Mouse (Mus musculus) forebrain, embryonic 16.5 days (tissue): ENCODE results near the gene Rnf217. TPM values are rescaled to one million over a fixed set of nuclear protein-coding genes. Genes with fewer than 3 reads are reported as not detected.

Source experiments
- ATAC-seq: fragments of 200-750 bp; cut with Nextera tagmentation; 2 replicates; pipeline ENCODE4 v1.8.0; 2017; ENCODE audit warnings: mild to moderate bottlenecking, moderate library complexity
- H3K27ac ChIP-seq: fragments of 300-500 bp; sonication (generic); 2 replicates; pipeline ENCODE4 v1.5.1; 2014; ENCODE audit warnings: low read length, control low read depth
- H3K27me3 ChIP-seq: fragments of 300-500 bp; sonication (generic); replicated peaks from 2 replicates; pipeline ENCODE4 v1.6.1; 2014; ENCODE audit warnings: low read length; ENCODE audit not compliant: control insufficient read depth, insufficient read depth
- H3K36me3 ChIP-seq: fragments of 300-500 bp; sonication (generic); 2 replicates; pipeline ENCODE4 v1.6.1; 2014; ENCODE audit not compliant: control insufficient read depth, insufficient read depth
- H3K4me1 ChIP-seq: fragments of 300-500 bp; sonication (generic); replicated peaks from 2 replicates; pipeline ENCODE4 v1.6.1; 2014; ENCODE audit warnings: low read length; ENCODE audit not compliant: control insufficient read depth, insufficient read depth
- H3K4me2 ChIP-seq: fragments of 300-500 bp; sonication (generic); 2 replicates; pipeline ENCODE4 v1.6.1; 2014; ENCODE audit warnings: mild to moderate bottlenecking, low read length, control low read depth
- H3K4me3 ChIP-seq: fragments of 300-500 bp; sonication (generic); replicated peaks from 2 replicates; pipeline ENCODE4 v1.5.1; 2014; ENCODE audit warnings: mild to moderate bottlenecking, low read length, control low read depth
- H3K9ac ChIP-seq: fragments of 300-500 bp; sonication (generic); replicated peaks from 2 replicates; pipeline ENCODE4 v1.6.1; 2014; ENCODE audit warnings: low read depth, low read length, control low read depth
- H3K9me3 ChIP-seq: fragments of 300-500 bp; sonication (generic); 2 replicates; pipeline ENCODE4 v1.6.1; 2016; ENCODE audit warnings: low read length; ENCODE audit not compliant: control insufficient read depth
- WGBS: fragments of 180-500 bp; shearing (Covaris S2); extraction: QIAGEN DNeasy Blood & Tissue Kit; methylation state at CpG from one replicate; pipeline ENCODE4 v1.1.7; 2014; 5-methylcytosine and 5-hydroxymethylcytosine counted together
- polyA plus RNA-seq: library from polyadenylated mRNA; unstranded; fragments of >200 nt; fragmentation: Nextera tagmentation; extraction: Ambion mirVana; gene quantifications from 2 replicates; pipeline ENCODE4 v1.2.1, GENCODE M21; 2015

The Rnf217 gene
- polyA plus RNA-seq, 1 experiment from 2014 or later = 2.0 TPM

GRCm38 (mm10) chr10:31444206-31444605, 164.8 kb downstream of the Rnf217 start:
- Histone ChIP-seq H3K27ac (no peak overlapping the region), H3K4me2 (no peak overlapping the region)
- no peak for ATAC-seq

More at GRCm38 (mm10) chr10:31444206-31444605, 164.8 kb downstream of the Rnf217 start:
- Histone ChIP-seq H3K4me1 (peaks cover 2% of the 10 kb centered on the region; the same call in 1 of the 2 replicates), H3K36me3 (no peaks in the 10 kb centered on the region), H3K9ac (no peak overlapping the region), H3K27me3 (no peaks in the 10 kb centered on the region), H3K4me3 (no peak overlapping the region), H3K9me3 (no peaks in the 10 kb centered on the region)
- 51% methylated on average over 7 of the region's 7 CpGs for WGBS

Other genes starting within 250 kb of the Rnf217 start
- gene Tpd52l1, start 163.2 kb downstream of the Rnf217 start, polyA plus RNA-seq = 17.3 and 19.8 TPM in 2 replicates